Mouse (Mus musculus): ENCODE measurements around the gene Sema3f. TPM values are rescaled to one million over a fixed set of nuclear protein-coding genes. Genes with fewer than 3 reads are reported as not detected.
A peak's percentile ranks its signal among the peaks of the same experiment; 100 is the strongest.

Sema3f gene
- polyA plus RNA-seq, 1 experiment from 2014 or later = 6.2 TPM

GRCm38 (mm10) chr9:107645577-107645976 is 64.7 kb downstream of the Sema3f start:
- no peak overlapping the region for H3K4me3 ChIP-seq (ENCODE audit: control insufficient read depth in 1 of 2, insufficient read depth in 1 of 2, low read depth in 1 of 2, low read length in 2 of 2)
- peaks cover 3 to 10% of the 10 kb centered on the region in 2 experiments; a peak in 3 of 4 replicates for H3K4me1 ChIP-seq (ENCODE audit: control insufficient read depth in 2 of 2, insufficient read depth in 2 of 2, low read length in 2 of 2)
- no peak overlapping the region for H3K9ac ChIP-seq (ENCODE audit: low read length)
- no peaks in the 10 kb centered on the region for H3K36me3 ChIP-seq (ENCODE audit: control insufficient read depth, insufficient read depth, low read length)
- H3K4me2 ChIP-seq (ENCODE audit: low read length) = no peak overlapping the region; the same call in 1 of the 2 replicates
- peak; percentile 58; the same call in 1 of the 2 replicates for ATAC-seq (ENCODE audit: insufficient number of reproducible peaks, insufficient read depth, low FRiP score, low read depth)
- H3K9me3 ChIP-seq (ENCODE audit: control insufficient read depth, low read length) = no peaks in the 10 kb centered on the region
- no peak overlapping the region for H3K27ac ChIP-seq (replicated peaks in 1 of 2; ENCODE audit: control insufficient read depth in 1 of 2, insufficient read depth in 1 of 2, low read depth in 2 of 2, low read length in 2 of 2)
- WGBS = 13% methylated on average over 5 of the region's 5 CpGs
- H3K27me3 ChIP-seq (ENCODE audit: control insufficient read depth, insufficient read depth, low read length) = no peaks in the 10 kb centered on the region

GRCm38 (mm10) chr9:107645153-107645510 is 65.1 kb downstream of the Sema3f start:
- Histone ChIP-seq H3K4me3 (ENCODE audit: control insufficient read depth in 1 of 2, insufficient read depth in 1 of 2, low read depth in 1 of 2, low read length in 2 of 2) (peak overlapping the region in 1 of 2 experiments; percentile 38; a peak in 1 of 4 replicates), H3K4me1 (ENCODE audit: control insufficient read depth in 2 of 2, insufficient read depth in 2 of 2, low read length in 2 of 2) (peaks cover 5 to 8% of the 10 kb centered on the region in 2 experiments; a peak in 2 of 4 replicates)
- WGBS = 39% methylated on average over 7 of the region's 7 CpGs

GRCm38 (mm10) chr9:107644495-107645152 is 65.7 kb downstream of the Sema3f start:
- H3K9ac ChIP-seq (ENCODE audit: low read length) = peak overlapping the region; percentile 67
- H3K36me3 ChIP-seq (ENCODE audit: control insufficient read depth, insufficient read depth, low read length) = no peaks in the 10 kb centered on the region
- peak overlapping the region; percentile 38 to 46 for H3K4me3 ChIP-seq (ENCODE audit: control insufficient read depth in 1 of 2, insufficient read depth in 1 of 2, low read depth in 1 of 2, low read length in 2 of 2)
- 4% methylated on average over 35 of the region's 35 CpGs for WGBS
- peak; percentile 58 for ATAC-seq (ENCODE audit: insufficient number of reproducible peaks, insufficient read depth, low FRiP score, low read depth)
- no peaks in the 10 kb centered on the region for H3K9me3 ChIP-seq (ENCODE audit: control insufficient read depth, low read length)
- no peak overlapping the region for H3K27ac ChIP-seq (replicated peaks in 1 of 2; ENCODE audit: control insufficient read depth in 1 of 2, insufficient read depth in 1 of 2, low read depth in 2 of 2, low read length in 2 of 2)
- no peaks in the 10 kb centered on the region for H3K27me3 ChIP-seq (ENCODE audit: control insufficient read depth, insufficient read depth, low read length)
- H3K4me1 ChIP-seq (ENCODE audit: control insufficient read depth in 2 of 2, insufficient read depth in 2 of 2, low read length in 2 of 2) = peaks cover 3 to 5% of the 10 kb centered on the region in 2 experiments; a peak in 1 of 4 replicates
- H3K4me2 ChIP-seq (ENCODE audit: low read length) = peak overlapping the region; percentile 67

More at GRCm38 (mm10) chr9:107645153-107645510, 65.1 kb downstream of the Sema3f start:
- H3K27me3 ChIP-seq (ENCODE audit: control insufficient read depth, insufficient read depth, low read length) = no peaks in the 10 kb centered on the region
- no peaks in the 10 kb centered on the region for H3K9me3 ChIP-seq (ENCODE audit: control insufficient read depth, low read length)
- peak; percentile 3; the same call in 1 of the 2 replicates for ATAC-seq (ENCODE audit: insufficient number of reproducible peaks, insufficient read depth, low FRiP score, low read depth)
- H3K36me3 ChIP-seq (ENCODE audit: control insufficient read depth, insufficient read depth, low read length) = no peaks in the 10 kb centered on the region
- H3K27ac ChIP-seq (replicated peaks in 1 of 2; ENCODE audit: control insufficient read depth in 1 of 2, insufficient read depth in 1 of 2, low read depth in 2 of 2, low read length in 2 of 2) = no peak overlapping the region
- H3K4me2 ChIP-seq (ENCODE audit: low read length) = peak overlapping the region; percentile 67
- H3K9ac ChIP-seq (ENCODE audit: low read length) = peak overlapping the region; percentile 61; the same call in 1 of the 2 replicates

GRCm38 (mm10) chr9:107643544-107644214 is 66.6 kb downstream of the Sema3f start:
- ATAC-seq (ENCODE audit: insufficient number of reproducible peaks, insufficient read depth, low FRiP score, low read depth) = no peak
- Histone ChIP-seq H3K27ac (replicated peaks in 1 of 2; ENCODE audit: control insufficient read depth in 1 of 2, insufficient read depth in 1 of 2, low read depth in 2 of 2, low read length in 2 of 2) (no peak overlapping the region), H3K4me1 (ENCODE audit: control insufficient read depth in 2 of 2, insufficient read depth in 2 of 2, low read length in 2 of 2) (peaks cover 3 to 5% of the 10 kb centered on the region in 2 experiments; a peak in 1 of 4 replicates), H3K9me3 (ENCODE audit: control insufficient read depth, low read length) (no peaks in the 10 kb centered on the region), H3K27me3 (ENCODE audit: control insufficient read depth, insufficient read depth, low read length) (no peaks in the 10 kb centered on the region), H3K9ac (ENCODE audit: low read length) (no peak overlapping the region), H3K4me3 (ENCODE audit: control insufficient read depth in 1 of 2, insufficient read depth in 1 of 2, low read depth in 1 of 2, low read length in 2 of 2) (no peak overlapping the region), H3K4me2 (ENCODE audit: low read length) (peak overlapping the region; percentile 67), H3K36me3 (ENCODE audit: control insufficient read depth, insufficient read depth, low read length) (no peaks in the 10 kb centered on the region)
- 88% methylated on average over 13 of the region's 13 CpGs for WGBS

GRCm38 (mm10) chr9:107641666-107642065 is 68.6 kb downstream of the Sema3f start:
- WGBS = 67% methylated on average over 8 of the region's 8 CpGs
- H3K36me3 ChIP-seq (ENCODE audit: control insufficient read depth, insufficient read depth, low read length) = no peaks in the 10 kb centered on the region
- H3K4me1 ChIP-seq (ENCODE audit: control insufficient read depth in 2 of 2, insufficient read depth in 2 of 2, low read length in 2 of 2) = peaks cover 11% of the 10 kb centered on the region in 2 experiments; a peak in 3 of 4 replicates
- no peaks in the 10 kb centered on the region for H3K9me3 ChIP-seq (ENCODE audit: control insufficient read depth, low read length)
- no peak for ATAC-seq (ENCODE audit: insufficient number of reproducible peaks, insufficient read depth, low FRiP score, low read depth)
- no peak overlapping the region for H3K4me3 ChIP-seq (ENCODE audit: control insufficient read depth in 1 of 2, insufficient read depth in 1 of 2, low read depth in 1 of 2, low read length in 2 of 2)
- H3K27ac ChIP-seq (replicated peaks in 1 of 2; ENCODE audit: control insufficient read depth in 1 of 2, insufficient read depth in 1 of 2, low read depth in 2 of 2, low read length in 2 of 2) = no peak overlapping the region
- no peak overlapping the region for H3K4me2 ChIP-seq (ENCODE audit: low read length)
- no peak overlapping the region for H3K9ac ChIP-seq (ENCODE audit: low read length)
- H3K27me3 ChIP-seq (ENCODE audit: control insufficient read depth, insufficient read depth, low read length) = no peaks in the 10 kb centered on the region

GRCm38 (mm10) chr9:107640257-107640772 is 70.0 kb downstream of the Sema3f start:
- no peak overlapping the region; a peak in 1 of 4 replicates for H3K27ac ChIP-seq (replicated peaks in 1 of 2; ENCODE audit: control insufficient read depth in 1 of 2, insufficient read depth in 1 of 2, low read depth in 2 of 2, low read length in 2 of 2)
- no peaks in the 10 kb centered on the region for H3K36me3 ChIP-seq (ENCODE audit: control insufficient read depth, insufficient read depth, low read length)
- H3K4me1 ChIP-seq (ENCODE audit: control insufficient read depth in 2 of 2, insufficient read depth in 2 of 2, low read length in 2 of 2) = peaks cover 15 to 20% of the 10 kb centered on the region in 2 experiments
- no peak for ATAC-seq (ENCODE audit: insufficient number of reproducible peaks, insufficient read depth, low FRiP score, low read depth)
- H3K4me3 ChIP-seq (ENCODE audit: control insufficient read depth in 1 of 2, insufficient read depth in 1 of 2, low read depth in 1 of 2, low read length in 2 of 2) = no peak overlapping the region
- no peaks in the 10 kb centered on the region for H3K9me3 ChIP-seq (ENCODE audit: control insufficient read depth, low read length)
- H3K9ac ChIP-seq (ENCODE audit: low read length) = no peak overlapping the region
- H3K4me2 ChIP-seq (ENCODE audit: low read length) = no peak overlapping the region
- H3K27me3 ChIP-seq (ENCODE audit: control insufficient read depth, insufficient read depth, low read length) = no peaks in the 10 kb centered on the region
- WGBS = 31% methylated on average over 8 of the region's 8 CpGs

GRCm38 (mm10) chr9:107637070-107637469 is 73.2 kb downstream of the Sema3f start:
- no peak overlapping the region for H3K9ac ChIP-seq (ENCODE audit: low read length)
- no peaks in the 10 kb centered on the region for H3K9me3 ChIP-seq (ENCODE audit: control insufficient read depth, low read length)
- 26% methylated on average over 7 of the region's 7 CpGs for WGBS
- peaks cover 7% of the 10 kb centered on the region; the same call in 1 of the 2 replicates for H3K36me3 ChIP-seq (ENCODE audit: control insufficient read depth, insufficient read depth, low read length)
- H3K4me3 ChIP-seq (ENCODE audit: control insufficient read depth in 1 of 2, insufficient read depth in 1 of 2, low read depth in 1 of 2, low read length in 2 of 2) = no peak overlapping the region
- H3K27ac ChIP-seq (replicated peaks in 1 of 2; ENCODE audit: control insufficient read depth in 1 of 2, insufficient read depth in 1 of 2, low read depth in 2 of 2, low read length in 2 of 2) = 0 out of 4 replicates have a peak overlapping the region, but pooled peaks of 1 of the 2 experiments have one; percentile 10
- H3K4me1 ChIP-seq (ENCODE audit: control insufficient read depth in 2 of 2, insufficient read depth in 2 of 2, low read length in 2 of 2) = peaks cover 23 to 26% of the 10 kb centered on the region in 2 experiments
- H3K4me2 ChIP-seq (ENCODE audit: low read length) = no peak overlapping the region
- no peak for ATAC-seq (ENCODE audit: insufficient number of reproducible peaks, insufficient read depth, low FRiP score, low read depth)
- no peaks in the 10 kb centered on the region for H3K27me3 ChIP-seq (ENCODE audit: control insufficient read depth, insufficient read depth, low read length)

Data from heart, embryonic 14.5 days (tissue).